Mouse (Mus musculus): ENCODE measurements around the gene Avp. TPM values are rescaled to one million over a fixed set of nuclear protein-coding genes. Genes with fewer than 3 reads are reported as not detected.
"Not testable (repeated sequence)": the region's sequence is repeated elsewhere in the genome, so short reads cannot be mapped to it uniquely, and the experiment has no call there.

Gene Avp
- polyA plus RNA-seq, 1 experiment = not detected

GRCm38 (mm10) chr2:130583902-130584560, 1.7 kb upstream of the Avp start:
- no peaks in the 10 kb centered on the region for H3K4me1 ChIP-seq (ENCODE audit: control insufficient read depth, insufficient read depth, insufficient read length, low read length)
- no peak overlapping the region for H3K4me3 ChIP-seq (ENCODE audit: insufficient read depth, low read depth, low read length)
- H3K27ac ChIP-seq (replicated peaks; ENCODE audit: low read depth, low read length) = no peak overlapping the region

- H3K4me1 ChIP-seq (ENCODE audit: control insufficient read depth, insufficient read depth, insufficient read length, low read length) = no peaks in the 10 kb centered on the region
- H3K27ac ChIP-seq (replicated peaks; ENCODE audit: low read depth, low read length) = no peak overlapping the region
- H3K4me3 ChIP-seq (ENCODE audit: insufficient read depth, low read depth, low read length) = no peak overlapping the region
Measured at GRCm38 (mm10) chr2:130581201-130581600, 1.2 kb downstream of the Avp start.

GRCm38 (mm10) chr2:130579791-130580190, 2.6 kb downstream of the Avp start:
- no peak overlapping the region for H3K4me3 ChIP-seq (ENCODE audit: insufficient read depth, low read depth, low read length)
- H3K4me1 ChIP-seq (ENCODE audit: control insufficient read depth, insufficient read depth, insufficient read length, low read length) = no peaks in the 10 kb centered on the region
- H3K27ac ChIP-seq (replicated peaks; ENCODE audit: low read depth, low read length) = no peak overlapping the region

DNA sequence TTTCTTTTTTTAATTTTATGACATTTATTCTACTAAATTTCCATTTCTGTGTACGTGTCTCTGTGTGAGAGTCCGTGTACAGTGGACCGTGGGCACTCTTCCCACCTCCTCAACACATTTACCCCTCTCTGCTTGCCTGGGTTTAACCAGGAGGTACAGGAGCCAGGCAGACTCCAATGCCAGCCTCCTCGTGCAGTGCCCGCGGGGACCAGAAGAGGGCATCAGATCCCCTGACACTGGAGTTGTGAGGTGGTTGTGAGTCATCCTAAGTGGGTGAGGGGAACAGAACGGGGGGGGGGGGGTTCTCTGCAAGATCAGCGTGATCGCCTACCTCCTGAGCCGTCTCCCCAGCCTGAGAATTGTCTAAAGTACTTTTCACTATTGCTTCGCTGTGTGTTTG, 4.2 kb downstream of the Avp start:
- H3K27ac ChIP-seq (replicated peaks; ENCODE audit: low read depth, low read length) = no peak overlapping the region
- no peak overlapping the region for H3K4me3 ChIP-seq (ENCODE audit: insufficient read depth, low read depth, low read length)
- no peaks in the 10 kb centered on the region for H3K4me1 ChIP-seq (ENCODE audit: control insufficient read depth, insufficient read depth, insufficient read length, low read length)

GRCm38 (mm10) chr2:130577632-130578031, 4.7 kb downstream of the Avp start:
- H3K4me1 ChIP-seq (ENCODE audit: control insufficient read depth, insufficient read depth, insufficient read length, low read length) = no peaks in the 10 kb centered on the region

GRCm38 (mm10) chr2:130577021-130577420, 5.3 kb downstream of the Avp start:
- no peak overlapping the region for H3K27ac ChIP-seq (replicated peaks; ENCODE audit: low read depth, low read length)
- 0 out of 2 replicates have a peak overlapping the region, but pooled peaks have one; percentile 2 for H3K4me3 ChIP-seq (ENCODE audit: insufficient read depth, low read depth, low read length)
- H3K4me1 ChIP-seq (ENCODE audit: control insufficient read depth, insufficient read depth, insufficient read length, low read length) = no peaks in the 10 kb centered on the region

More at GRCm38 (mm10) chr2:130577632-130578031, 4.7 kb downstream of the Avp start:
- 0 out of 2 replicates have a peak overlapping the region, but pooled peaks have one; percentile 2 for H3K4me3 ChIP-seq (ENCODE audit: insufficient read depth, low read depth, low read length)
- H3K27ac ChIP-seq (replicated peaks; ENCODE audit: low read depth, low read length) = no peak overlapping the region

DNA sequence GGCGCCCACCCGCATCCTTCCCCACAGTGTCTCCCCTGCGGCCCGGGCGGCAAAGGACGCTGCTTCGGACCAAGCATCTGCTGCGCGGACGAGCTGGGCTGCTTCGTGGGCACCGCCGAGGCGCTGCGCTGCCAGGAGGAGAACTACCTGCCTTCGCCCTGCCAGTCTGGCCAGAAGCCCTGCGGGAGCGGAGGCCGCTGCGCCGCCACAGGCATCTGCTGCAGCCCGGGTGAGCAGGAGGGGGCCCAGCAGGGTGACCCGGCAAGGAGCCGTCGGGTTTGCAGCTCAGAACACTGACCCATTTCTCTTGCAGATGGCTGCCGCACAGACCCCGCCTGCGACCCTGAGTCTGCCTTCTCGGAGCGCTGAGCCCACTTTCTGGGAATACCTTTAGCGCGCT, 5.8 kb downstream of the Avp start:
- H3K4me3 ChIP-seq (ENCODE audit: insufficient read depth, low read depth, low read length) = peak overlapping the region; percentile 22; the same call in 1 of the 2 replicates
- H3K27ac ChIP-seq (replicated peaks; ENCODE audit: low read depth, low read length) = not testable (repeated sequence)

DNA sequence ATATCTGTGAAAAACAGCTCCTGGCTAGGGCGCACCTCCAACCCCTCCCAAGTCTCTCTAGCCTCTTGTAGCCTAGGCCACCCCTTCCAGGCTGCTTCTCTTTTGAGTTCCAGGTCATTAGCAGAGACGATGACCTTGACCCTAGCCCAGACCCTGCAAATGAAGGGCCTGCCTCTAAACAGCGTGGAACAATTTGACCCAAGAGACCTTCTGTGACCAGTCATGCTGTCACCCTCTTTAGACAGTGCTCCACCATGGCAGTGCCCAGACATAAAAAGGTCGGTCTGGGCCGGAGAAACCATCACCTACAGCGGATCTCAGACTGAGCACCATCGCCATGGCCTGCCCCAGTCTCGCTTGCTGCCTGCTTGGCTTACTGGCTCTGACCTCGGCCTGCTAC, 6.5 kb downstream of the Avp start, which contains the start of gene Oxt:
Gene Oxt, plus strand, starts transcription at position 301 of the 400 bp plus-strand sequence.
- Histone ChIP-seq H3K27ac (replicated peaks; ENCODE audit: low read depth, low read length) (no peak within 1 kb of the TSS), H3K4me1 (ENCODE audit: control insufficient read depth, insufficient read depth, insufficient read length, low read length) (no peaks in the 10 kb centered on the region), H3K4me3 (ENCODE audit: insufficient read depth, low read depth, low read length) (peak within 1 kb of the TSS; percentile 22; the same call in 1 of the 2 replicates)

More for the DNA sequence above, 5.8 kb downstream of the Avp start:
- not testable (repeated sequence) for H3K4me1 ChIP-seq (ENCODE audit: control insufficient read depth, insufficient read depth, insufficient read length, low read length)

DNA sequence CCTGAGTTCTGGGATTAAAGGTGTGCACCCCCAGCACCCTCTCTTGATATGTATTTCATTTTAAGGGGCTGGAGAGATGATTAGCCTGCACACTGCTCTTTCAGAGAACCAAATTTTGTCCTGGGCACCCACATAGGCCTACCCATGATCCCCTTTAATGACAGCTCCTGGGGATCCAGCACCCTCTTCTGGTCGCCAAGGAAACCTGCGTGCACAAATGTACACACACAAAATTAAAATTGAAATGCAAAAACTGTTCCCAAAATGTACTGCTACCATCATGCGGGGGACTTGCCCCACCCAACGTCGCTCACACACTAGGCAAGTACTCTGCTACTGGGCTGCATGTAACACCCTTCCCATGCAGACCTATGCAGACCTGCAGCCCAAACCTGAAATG, 7.4 kb downstream of the Avp start:
- no peak overlapping the region for H3K27ac ChIP-seq (replicated peaks; ENCODE audit: low read depth, low read length)
- no peaks in the 10 kb centered on the region for H3K4me1 ChIP-seq (ENCODE audit: control insufficient read depth, insufficient read depth, insufficient read length, low read length)

GRCm38 (mm10) chr2:130569926-130570325, 12.4 kb downstream of the Avp start:
- H3K4me3 ChIP-seq (ENCODE audit: insufficient read depth, low read depth, low read length) = no peak overlapping the region
- 0 out of 2 replicates have a peak, but pooled peaks cover under 1% of the 10 kb centered on the region for H3K4me1 ChIP-seq (ENCODE audit: control insufficient read depth, insufficient read depth, insufficient read length, low read length)
- no peak overlapping the region for H3K27ac ChIP-seq (replicated peaks; ENCODE audit: low read depth, low read length)

More for the DNA sequence above, 7.4 kb downstream of the Avp start:
- no peak overlapping the region for H3K4me3 ChIP-seq (ENCODE audit: insufficient read depth, low read depth, low read length)

GRCm38 (mm10) chr2:130568921-130569320, 13.4 kb downstream of the Avp start:
- Histone ChIP-seq H3K4me1 (ENCODE audit: control insufficient read depth, insufficient read depth, insufficient read length, low read length) (peaks cover 5% of the 10 kb centered on the region; the same call in 1 of the 2 replicates), H3K4me3 (ENCODE audit: insufficient read depth, low read depth, low read length) (no peak overlapping the region), H3K27ac (replicated peaks; ENCODE audit: low read depth, low read length) (no peak overlapping the region)

GRCm38 (mm10) chr2:130564983-130565382, 17.4 kb downstream of the Avp start:
- Histone ChIP-seq H3K4me3 (ENCODE audit: insufficient read depth, low read depth, low read length) (peak overlapping the region; percentile 72), H3K27ac (replicated peaks; ENCODE audit: low read depth, low read length) (no peak overlapping the region), H3K4me1 (ENCODE audit: control insufficient read depth, insufficient read depth, insufficient read length, low read length) (peaks cover 8% of the 10 kb centered on the region; the same call in 1 of the 2 replicates)

- no peak overlapping the region for H3K27ac ChIP-seq (replicated peaks; ENCODE audit: low read depth, low read length)
- peak overlapping the region; percentile 72 for H3K4me3 ChIP-seq (ENCODE audit: insufficient read depth, low read depth, low read length)
- H3K4me1 ChIP-seq (ENCODE audit: control insufficient read depth, insufficient read depth, insufficient read length, low read length) = peaks cover 8% of the 10 kb centered on the region; the same call in 1 of the 2 replicates
Measured at GRCm38 (mm10) chr2:130564063-130564462, 18.3 kb downstream of the Avp start.

GRCm38 (mm10) chr2:130563212-130564055, 18.9 kb downstream of the Avp start, which contains the start of gene Mrps26:
Gene Mrps26 (plus strand): TSS chr2:130563742.
- Histone ChIP-seq H3K4me3 (ENCODE audit: insufficient read depth, low read depth, low read length) (peak within 1 kb of the TSS; percentile 72), H3K4me1 (ENCODE audit: control insufficient read depth, insufficient read depth, insufficient read length, low read length) (peaks cover 8% of the 10 kb centered on the region; the same call in 1 of the 2 replicates), H3K27ac (replicated peaks; ENCODE audit: low read depth, low read length) (peak within 1 kb of the TSS; percentile 38)

- H3K27ac ChIP-seq (replicated peaks; ENCODE audit: low read depth, low read length) = no peak overlapping the region
- 0 out of 2 replicates have a peak, but pooled peaks cover 3% of the 10 kb centered on the region for H3K4me1 ChIP-seq (ENCODE audit: control insufficient read depth, insufficient read depth, insufficient read length, low read length)
- no peak overlapping the region for H3K4me3 ChIP-seq (ENCODE audit: insufficient read depth, low read depth, low read length)
Measured at GRCm38 (mm10) chr2:130558015-130558414, 24.3 kb downstream of the Avp start.

Measured in brown adipose tissue, adult 24 weeks (tissue).